Mouse (Mus musculus) left cerebral cortex, adult 8-10 months (tissue): ENCODE data around the gene Cyp2c50. TPM values are rescaled to one million over a fixed set of nuclear protein-coding genes. Genes with fewer than 3 reads are reported as not detected.
"Not testable (repeated sequence)": the region's sequence is repeated elsewhere in the genome, so short reads cannot be mapped to it uniquely, and the experiment has no call there.

ENCODE experiments used
- DNase-seq, 2 experiments: peaks; one replicate each; pipeline ENCODE4 v3.0.0; 2022; ENCODE audit warnings: low spot score in 2 of 2
- total RNA-seq, 4 experiments: library from RNA; stranded (reverse); gene quantifications; 2 replicates each; pipeline ENCODE4 v1.2.4; 2022

Gene Cyp2c50
- not detected for total RNA-seq

DNA sequence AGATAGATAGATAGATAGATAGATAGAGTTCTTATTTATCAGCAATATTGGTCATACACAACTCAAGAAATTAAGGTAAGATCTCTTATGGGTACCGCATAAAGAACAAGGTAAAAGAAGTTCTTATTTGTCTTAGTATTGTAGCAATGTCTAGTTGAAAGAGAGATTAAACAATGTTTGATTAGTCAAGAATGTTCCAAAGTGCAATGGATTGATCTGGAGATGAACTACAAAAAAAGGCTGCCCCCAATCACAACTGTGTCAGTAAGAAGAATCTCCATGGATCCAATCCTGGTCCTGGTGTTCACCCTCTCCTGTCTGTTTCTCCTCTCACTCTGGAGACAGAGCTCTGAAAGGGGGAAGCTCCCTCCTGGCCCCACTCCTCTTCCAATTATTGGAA is at the start of gene Cyp2c50:
Gene Cyp2c50, plus strand, starts transcription at position 268 of the 400 bp plus-strand sequence.
- not testable (repeated sequence) for DNase-seq

DNA sequence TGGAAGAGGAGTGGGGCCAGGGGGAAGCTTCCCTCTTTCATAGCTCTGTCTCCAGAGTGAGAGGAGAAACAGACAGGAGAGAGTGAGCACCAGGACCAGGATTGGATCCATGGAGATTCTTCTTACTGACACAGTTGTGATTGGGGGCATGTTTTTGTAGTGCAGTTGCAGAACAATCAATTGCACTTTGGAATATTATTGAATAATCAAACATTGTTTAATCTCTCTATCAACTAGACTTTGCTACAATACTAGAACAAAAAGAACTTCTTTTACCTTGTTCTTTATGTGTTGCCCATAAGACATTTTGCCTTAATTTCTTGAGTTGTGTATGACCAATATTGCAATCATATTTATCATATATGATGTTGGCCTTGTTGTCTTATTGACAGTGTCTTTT is 15.8 kb upstream of the Cyp2c50 start, which contains the start of gene Cyp2c54:
Gene Cyp2c54, minus strand, starts transcription at position 127 of the 400 bp plus-strand sequence.
- no peak for DNase-seq

DNA sequence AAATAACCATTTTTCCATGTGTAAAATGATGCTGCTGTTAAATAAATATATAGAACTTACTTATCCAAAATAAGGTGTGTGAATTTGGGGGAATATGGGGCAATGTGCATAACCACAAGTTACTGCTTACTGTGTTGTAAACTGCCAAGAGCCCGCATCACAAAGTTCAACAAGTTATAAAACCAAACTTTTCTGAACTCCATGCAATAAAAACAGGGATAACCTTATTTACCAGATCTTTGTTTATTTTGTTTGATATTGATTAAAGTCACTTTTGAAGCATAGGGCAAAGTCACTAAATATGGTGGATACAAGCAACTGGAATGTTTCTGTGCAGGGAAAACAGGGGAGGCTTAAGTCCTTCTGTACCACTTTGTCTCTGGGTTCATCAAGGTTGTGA is 1.1 kb upstream of the Cyp2c50 start:
- no peak for DNase-seq

DNA sequence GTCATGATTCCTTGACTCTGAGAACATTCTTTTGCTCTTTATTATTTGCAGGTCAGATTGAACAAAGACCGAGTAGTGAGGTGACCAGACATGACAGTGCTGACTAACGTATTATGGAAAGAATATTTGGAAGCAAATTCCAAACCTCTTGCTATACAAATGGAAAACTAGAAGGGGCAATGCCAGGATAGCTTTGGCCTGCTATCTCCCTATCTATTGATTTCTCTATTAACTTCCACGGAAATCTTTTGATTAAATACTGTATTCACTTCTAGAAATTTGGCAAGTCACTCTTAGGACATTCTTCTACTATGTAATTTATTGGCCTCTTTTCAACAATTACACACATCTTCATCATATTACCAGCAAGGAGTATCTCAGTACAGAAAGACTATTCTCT is 1.6 kb downstream of the Cyp2c50 start:
- no peak for DNase-seq

DNA sequence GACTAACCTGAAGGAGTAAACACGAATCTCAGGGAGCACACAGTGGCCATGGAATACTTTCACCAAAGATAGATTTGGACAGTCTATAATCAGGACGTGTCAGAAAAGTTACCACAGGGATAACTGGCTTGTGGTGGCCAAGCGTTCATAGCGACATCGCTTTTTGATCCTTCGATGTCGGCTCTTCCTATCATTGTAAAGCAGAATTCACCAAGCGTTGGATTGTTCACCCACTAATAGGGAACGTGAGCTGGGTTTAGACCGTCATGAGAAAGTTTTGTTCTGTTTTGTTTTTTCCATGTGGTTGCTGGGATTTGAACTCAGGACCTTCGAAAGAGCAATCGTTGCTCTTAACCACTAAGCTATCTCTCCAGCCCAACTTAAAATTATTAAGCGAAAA is 30.1 kb downstream of the Cyp2c50 start:
- not testable (repeated sequence) for DNase-seq

DNA sequence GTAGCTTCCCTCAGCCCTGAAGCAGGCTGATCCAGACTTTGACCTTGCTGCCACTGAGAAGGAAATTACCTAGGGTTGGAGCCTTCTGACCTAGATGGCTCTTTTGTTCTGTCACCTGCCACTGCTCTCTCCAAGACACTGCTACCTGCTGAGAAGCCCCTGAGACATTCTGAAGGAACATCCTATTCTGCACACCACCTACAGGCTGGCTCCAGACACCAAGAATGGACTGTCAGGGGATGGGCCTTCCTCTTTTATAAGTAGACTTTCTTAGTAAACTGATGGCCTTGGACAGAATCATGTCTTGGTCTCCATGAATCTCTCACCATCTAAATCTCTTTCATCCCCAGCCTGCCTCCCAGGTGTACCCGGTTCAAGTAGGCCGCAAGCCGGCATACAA is 35.7 kb downstream of the Cyp2c50 start:
- not testable (repeated sequence) for DNase-seq

DNA sequence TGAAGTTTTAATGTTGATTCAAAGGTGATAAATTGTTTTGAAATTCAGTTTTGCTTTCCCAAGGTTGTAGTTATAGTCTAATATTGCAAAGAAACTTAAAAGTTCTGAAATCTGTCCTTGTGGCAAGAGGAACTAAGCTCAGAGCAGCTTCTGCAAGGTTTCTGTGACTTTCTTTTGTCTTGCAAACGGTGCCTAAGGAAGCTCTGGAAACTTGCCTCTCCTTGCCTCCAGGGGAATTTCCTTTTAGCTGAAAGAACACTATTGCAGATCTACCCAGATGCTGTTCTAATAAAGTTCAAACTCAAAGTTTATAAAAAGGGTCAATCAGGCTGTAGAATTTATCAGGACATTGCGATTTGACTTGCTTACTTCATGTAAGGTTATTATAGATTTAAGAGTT is 37.5 kb downstream of the Cyp2c50 start:
- not testable (repeated sequence) for DNase-seq

Other genes starting within 250 kb of the Cyp2c50 start
- gene Cyp2c69, start 202.9 kb upstream of the Cyp2c50 start, total RNA-seq = not detected
- gene Cyp2c37, start 97.3 kb upstream of the Cyp2c50 start, total RNA-seq = not detected
- gene Cyp2c54, start 15.9 kb upstream of the Cyp2c50 start, total RNA-seq = not detected
- gene Cyp2c70, start 97.6 kb downstream of the Cyp2c50 start, total RNA-seq = 1 to 10 TPM; 1.3 to 2.4 (median 1.5) TPM
- gene Pdlim1, start 182.2 kb downstream of the Cyp2c50 start, total RNA-seq = 10 to 100 TPM; 20.7 to 25.3 (median 21.6) TPM